Mouse (Mus musculus) splenic B cell, adult 2 months (primary cell): ENCODE results near the gene Fam228b.
"Not testable (repeated sequence)": the region's sequence is repeated elsewhere in the genome, so short reads cannot be mapped to it uniquely, and the experiment has no call there.

Experiments used
- DNase-seq: peaks from one replicate; pipeline ENCODE4 v3.0.0-alpha.2; 2011; ENCODE audit warnings: low read depth, low spot score
- H3K27me3 ChIP-seq: 2 replicates; pipeline ENCODE4 v1.6.1; 2012; ENCODE audit warnings: mild to moderate bottlenecking, low read length, moderate library complexity, mixed read lengths; ENCODE audit not compliant: control insufficient read depth, poor library complexity, insufficient read depth, severe bottlenecking
- H3K36me3 ChIP-seq: 2 replicates; pipeline ENCODE4 v1.6.1; 2012; ENCODE audit warnings: mild to moderate bottlenecking, low read length, moderate library complexity, mixed read lengths; ENCODE audit not compliant: control insufficient read depth, poor library complexity, insufficient read depth, severe bottlenecking

Fam228b gene

DNA sequence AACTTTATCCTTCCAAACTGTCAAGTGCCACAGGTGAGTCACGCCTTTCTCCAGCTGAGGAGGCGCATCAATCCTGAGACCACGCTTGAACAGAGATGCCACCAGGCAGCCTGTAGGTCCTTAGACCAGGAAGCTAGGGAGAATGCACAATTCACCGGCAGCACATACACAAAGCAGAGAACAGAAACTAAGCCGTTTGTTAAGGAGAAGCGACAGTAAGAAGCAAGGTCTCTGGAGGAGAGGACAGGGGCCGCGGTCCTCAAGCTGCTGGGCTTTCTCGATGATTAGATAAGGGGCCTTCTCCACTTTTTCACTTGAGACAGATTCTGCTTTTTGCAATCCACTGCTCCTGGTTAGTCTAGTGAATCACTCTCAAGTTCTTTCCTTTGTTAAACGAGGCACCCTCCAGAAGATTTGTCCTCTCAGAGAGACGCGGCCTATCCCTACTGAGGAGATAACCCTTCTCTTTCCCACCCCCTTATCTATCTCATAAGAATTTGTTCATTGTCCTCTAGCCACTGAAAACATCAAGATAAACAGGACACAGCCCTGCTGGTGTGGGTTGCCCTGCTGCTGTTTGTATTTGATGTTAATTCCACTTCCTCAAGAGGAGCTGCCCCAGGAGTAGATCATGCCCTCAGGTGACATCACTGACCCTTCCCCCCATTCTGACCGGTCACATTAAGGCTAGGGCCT is 49.9 kb downstream of the Fam228b start:
- H3K36me3 ChIP-seq, result no peaks in the 10 kb centered on the region
- no peak for DNase-seq
- no peaks in the 10 kb centered on the region for H3K27me3 ChIP-seq

DNA sequence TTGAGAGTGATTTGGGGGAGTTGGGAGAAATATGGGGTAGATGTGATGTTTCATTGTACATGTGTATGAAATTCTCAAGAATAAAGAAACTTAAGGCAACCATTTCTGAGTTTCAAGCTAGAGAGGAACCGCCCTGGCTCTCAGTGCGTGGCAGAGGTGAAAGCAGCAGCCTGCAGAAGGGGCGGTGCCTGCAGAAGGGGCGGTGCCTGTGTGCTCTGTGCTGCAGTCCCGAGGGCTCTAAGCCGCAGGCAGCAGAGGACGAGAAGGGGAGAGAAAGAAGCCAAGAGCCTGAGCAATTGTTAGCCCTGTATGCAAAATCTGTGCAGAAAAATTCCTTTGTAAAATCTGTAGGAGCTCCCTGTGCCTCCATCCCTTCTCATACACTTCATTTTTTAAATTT is 51.6 kb downstream of the Fam228b start:
- Histone ChIP-seq H3K36me3 (peaks cover 6% of the 10 kb centered on the region), H3K27me3 (no peaks in the 10 kb centered on the region)
- peak; percentile 73 for DNase-seq

DNA sequence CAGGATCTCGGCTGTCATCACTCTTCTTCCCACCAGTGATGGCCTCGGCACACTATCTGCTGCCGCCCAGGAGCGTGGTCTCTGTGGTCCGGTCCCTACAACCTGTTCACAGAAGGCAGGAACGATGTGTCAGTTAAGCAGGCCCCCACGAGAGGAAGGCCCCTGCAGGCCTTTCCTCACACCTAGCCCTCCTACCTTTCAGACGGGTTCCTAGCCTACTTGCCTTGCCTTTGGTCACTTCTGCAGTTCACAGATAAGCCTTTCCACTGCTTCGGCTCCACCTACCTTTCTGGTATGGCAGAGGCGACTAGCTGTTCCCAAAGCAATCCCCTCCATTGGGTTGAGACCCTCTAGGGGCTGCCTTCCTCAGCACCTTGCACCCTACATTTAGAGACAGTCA is 53.5 kb downstream of the Fam228b start:
- Histone ChIP-seq H3K36me3 (peaks cover 8% of the 10 kb centered on the region), H3K27me3 (no peaks in the 10 kb centered on the region)
- DNase-seq, result no peak

DNA sequence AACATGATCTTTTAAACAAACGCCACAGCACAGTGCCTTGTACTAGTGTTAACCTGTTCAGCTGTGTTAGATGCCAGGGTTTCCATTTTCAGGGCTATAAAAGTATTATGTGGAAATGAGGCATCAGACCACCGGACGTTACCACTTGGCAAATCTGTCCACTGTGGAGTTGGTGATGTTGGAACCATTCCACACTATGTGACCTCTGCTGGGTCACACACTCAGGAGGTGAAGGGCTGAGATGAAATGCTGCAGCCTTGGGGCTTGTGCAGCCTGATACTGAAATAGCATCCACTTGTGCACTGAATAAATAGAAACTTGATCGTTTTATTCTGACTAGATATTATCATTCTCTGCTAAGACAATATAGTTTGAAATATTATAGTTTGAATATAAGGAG is 55.7 kb downstream of the Fam228b start:
- H3K36me3 ChIP-seq, result peaks cover 12% of the 10 kb centered on the region

DNA sequence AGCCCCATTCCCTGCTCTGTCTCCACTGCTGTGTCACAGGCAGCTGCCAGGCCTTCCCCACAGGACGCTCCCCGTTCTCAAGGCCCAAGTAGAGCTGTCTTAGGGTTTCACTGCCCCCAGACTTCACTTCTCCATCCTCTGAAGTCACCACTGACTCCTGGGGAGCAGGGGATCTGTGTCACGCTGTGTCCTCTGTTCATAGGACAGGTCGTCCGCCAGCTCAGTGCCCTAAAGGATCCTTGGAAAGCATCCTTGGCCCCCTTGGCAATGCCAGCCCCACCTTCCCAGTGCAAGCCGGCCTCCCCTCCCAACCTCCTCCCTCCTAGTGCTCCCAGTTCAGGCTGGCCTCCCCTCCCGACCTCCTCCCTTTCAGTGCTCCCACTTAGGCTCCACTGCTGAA is 59.1 kb downstream of the Fam228b start:
- no peak for DNase-seq
- Histone ChIP-seq H3K36me3 (peaks cover 23% of the 10 kb centered on the region), H3K27me3 (no peaks in the 10 kb centered on the region)

More for the DNA sequence above, 55.7 kb downstream of the Fam228b start:
- DNase-seq, result no peak
- H3K27me3 ChIP-seq, result no peaks in the 10 kb centered on the region

DNA sequence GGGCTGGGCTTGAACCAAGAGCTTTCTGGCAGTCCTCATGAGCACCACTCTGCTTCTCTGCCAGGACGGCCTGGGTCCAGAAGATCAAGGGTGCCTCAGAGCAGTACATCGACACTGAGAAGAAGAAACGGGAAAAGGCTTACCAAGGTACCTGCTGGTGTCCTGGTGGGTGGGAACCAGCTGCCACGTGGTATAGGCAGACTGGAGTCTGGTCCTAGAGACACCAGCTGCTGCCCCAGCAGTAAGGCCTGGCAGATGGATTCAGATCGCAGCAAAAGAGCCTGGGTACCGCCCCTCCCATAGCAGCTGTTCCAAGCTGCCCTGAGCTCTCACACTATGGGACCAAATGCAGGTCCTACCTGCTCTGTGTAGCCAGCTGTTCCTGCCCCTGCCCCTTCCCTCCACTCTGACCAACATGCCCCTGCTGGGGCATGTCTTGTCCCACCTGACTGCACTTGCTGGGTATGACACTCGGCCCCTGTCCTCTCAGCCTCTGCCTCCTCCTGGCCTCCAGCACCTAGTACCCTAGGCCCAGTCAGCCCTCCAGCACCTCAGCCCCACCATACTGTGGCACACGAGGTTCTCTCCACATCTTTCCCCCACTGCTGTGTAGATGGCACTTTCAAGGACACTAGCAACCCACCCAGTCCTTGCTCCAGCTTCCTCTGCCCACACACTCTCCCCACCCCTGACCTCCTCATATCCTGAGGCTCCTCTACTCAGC is 60.0 kb downstream of the Fam228b start:
- Histone ChIP-seq H3K27me3 (no peaks in the 10 kb centered on the region), H3K36me3 (peaks cover 23% of the 10 kb centered on the region)
- DNase-seq, result no peak

DNA sequence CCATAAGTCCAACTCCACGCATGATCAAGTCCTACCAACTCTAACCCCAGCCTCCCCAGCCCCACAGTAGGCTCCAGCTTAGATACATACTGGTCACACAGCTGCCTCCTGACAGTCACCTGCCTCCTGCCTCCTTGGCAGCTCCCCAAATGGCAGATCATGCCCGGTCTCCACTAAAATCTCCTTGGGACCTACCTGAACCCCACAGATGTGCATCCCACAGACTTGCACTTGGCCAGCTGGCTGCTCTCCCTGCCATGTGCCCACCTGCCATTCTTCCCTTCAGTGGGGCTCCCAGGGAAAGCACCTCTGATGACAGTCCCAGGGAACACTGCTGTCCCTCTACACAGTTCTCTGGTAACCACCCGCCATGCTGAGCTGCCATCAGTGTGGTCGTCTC is 60.8 kb downstream of the Fam228b start:
- Histone ChIP-seq H3K36me3 (peaks cover 22% of the 10 kb centered on the region), H3K27me3 (no peaks in the 10 kb centered on the region)
- no peak for DNase-seq

DNA sequence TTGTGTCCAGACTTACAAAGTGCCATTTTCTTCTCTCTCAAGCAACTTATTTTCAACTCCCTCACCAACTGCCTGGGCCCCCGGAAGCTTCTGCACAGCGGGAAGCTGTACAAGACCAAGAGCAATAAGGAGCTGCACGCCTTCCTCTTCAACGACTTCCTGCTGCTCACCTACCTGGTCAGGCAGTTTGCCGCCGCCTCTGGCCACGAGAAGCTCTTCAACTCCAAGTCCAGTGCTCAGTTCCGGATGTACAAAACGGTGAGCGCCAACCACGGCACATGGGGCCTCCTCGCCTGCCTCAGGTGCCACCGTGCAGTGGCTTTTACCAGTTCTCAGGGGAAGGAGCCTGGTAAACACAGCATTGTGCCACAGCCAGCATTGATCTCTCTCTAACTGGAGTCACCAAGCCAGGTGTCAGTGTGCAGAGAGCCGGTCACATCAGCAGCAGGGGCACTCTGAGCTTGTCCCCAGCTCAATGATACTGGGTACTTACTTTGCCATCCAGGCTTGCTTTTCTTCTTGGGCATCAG is 61.5 kb downstream of the Fam228b start:
- H3K36me3 ChIP-seq, result peaks cover 17% of the 10 kb centered on the region
- DNase-seq, result no peak

DNA sequence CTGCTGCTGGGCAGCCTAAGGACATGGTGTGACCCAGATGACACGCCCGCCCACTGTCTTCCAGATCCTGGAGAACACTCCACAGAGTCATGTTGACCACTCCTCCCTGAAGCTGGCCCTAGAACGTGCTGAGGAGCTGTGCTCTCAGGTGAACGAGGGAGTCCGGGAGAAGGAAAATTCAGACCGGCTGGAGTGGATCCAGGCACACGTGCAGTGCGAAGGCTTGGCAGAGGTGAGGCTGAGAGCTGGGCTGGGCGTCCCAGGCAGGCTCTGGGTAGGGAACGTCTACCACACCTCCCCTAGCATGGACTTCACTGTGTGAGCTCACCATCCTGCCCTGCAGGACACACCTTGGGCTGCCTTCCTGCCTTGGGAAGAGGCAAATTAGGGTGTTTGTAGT is 62.2 kb downstream of the Fam228b start:
- no peaks in the 10 kb centered on the region for H3K27me3 ChIP-seq
- H3K36me3 ChIP-seq, result peaks cover 17% of the 10 kb centered on the region
- DNase-seq, result no peak

More for the DNA sequence above, 61.5 kb downstream of the Fam228b start:
- no peaks in the 10 kb centered on the region for H3K27me3 ChIP-seq

DNA sequence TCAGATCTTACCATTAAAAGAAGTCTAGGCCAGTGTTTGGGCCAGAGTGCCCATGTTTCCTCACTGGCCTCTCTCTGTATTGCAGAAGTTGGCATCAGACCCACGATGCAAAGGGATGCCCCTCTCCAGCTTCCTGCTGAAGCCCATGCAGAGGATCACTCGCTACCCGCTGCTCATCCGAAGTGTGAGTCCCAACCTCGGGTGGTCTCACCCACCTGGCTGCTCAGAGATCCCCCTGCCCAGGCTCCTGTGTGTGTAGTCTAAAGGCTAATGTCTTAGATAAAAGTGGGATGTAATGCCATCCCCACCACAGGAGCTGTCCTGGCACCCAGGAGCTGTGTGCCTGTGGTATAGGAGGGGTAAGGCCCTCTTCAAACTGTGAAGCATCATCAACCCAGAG is 62.9 kb downstream of the Fam228b start:
- Histone ChIP-seq H3K27me3 (no peaks in the 10 kb centered on the region), H3K36me3 (peaks cover 21% of the 10 kb centered on the region)
- DNase-seq, result no peak

DNA sequence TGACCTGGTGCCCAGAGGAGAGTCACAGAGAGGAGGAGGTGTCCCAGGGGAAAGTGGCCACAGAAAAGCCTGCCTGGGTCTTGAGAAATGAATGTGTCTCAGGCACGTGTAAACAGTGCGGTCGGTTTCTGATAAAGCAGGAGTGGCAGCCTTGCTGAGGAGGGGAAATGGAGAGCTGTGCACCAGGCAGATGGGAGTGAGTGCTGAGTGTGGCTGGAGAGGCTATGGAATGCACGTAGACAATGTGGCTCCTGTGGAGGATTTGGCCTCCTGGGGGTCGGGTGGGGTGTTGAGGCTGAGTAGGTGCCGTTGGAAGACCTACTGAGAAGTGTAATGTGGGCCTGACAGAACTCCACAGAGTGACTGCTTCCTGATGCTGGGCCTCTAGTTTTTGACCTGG is 63.4 kb downstream of the Fam228b start:
- DNase-seq, H3K27me3 ChIP-seq: not testable (repeated sequence)
- peaks cover 23% of the 10 kb centered on the region for H3K36me3 ChIP-seq

DNA sequence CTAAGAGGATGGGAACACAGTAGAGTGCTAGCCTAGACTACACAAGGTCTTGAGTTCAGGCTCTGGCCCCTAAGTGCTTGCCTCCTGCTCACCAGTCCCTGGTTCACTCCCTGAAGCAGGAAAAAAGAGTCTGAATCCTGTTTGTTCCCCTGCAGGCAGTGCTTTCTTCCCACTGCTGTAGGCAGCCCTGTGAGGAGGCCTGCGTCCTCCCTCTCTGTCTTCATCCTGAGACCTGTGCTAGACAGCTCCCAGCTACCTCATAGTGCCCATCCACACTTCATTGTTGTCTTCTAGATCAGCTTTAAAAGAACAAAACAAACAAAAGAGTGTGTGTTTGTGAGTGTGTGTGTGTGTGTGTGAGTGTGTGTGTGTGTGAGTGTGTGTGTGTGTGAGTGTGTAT is 74.5 kb downstream of the Fam228b start:
- no peak for DNase-seq
- no peaks in the 10 kb centered on the region for H3K27me3 ChIP-seq
- peaks cover 6% of the 10 kb centered on the region for H3K36me3 ChIP-seq

DNA sequence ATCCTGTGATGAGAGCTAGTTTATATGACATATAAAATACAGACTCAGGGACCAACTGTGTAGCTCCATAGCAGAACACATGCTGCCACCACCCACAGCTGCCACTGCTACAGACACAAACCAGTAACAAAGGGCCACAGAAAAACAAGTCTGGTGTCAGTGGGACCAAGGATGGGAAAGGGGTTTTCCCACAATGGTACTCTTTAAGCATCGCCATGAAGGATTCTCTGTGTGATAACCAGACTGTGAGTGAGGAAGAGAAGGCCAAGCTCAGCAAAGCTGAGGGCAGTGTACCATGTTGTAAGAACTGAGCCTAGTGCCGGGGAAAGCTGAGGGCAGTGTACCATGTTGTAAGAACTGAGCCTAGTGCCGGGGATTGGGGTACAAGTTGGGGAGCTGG is 77.9 kb downstream of the Fam228b start:
- DNase-seq, result no peak
- no peaks in the 10 kb centered on the region for H3K27me3 ChIP-seq
- peaks cover 6% of the 10 kb centered on the region for H3K36me3 ChIP-seq
